Mouse (Mus musculus): ENCODE measurements at regions not wholly inside any gene's neighbourhood (a gene's known extent, or its start where the extent isn't known, plus 50 kb on each side); places are given as distances from the start of the nearest gene placed in this dataset.

DNA sequence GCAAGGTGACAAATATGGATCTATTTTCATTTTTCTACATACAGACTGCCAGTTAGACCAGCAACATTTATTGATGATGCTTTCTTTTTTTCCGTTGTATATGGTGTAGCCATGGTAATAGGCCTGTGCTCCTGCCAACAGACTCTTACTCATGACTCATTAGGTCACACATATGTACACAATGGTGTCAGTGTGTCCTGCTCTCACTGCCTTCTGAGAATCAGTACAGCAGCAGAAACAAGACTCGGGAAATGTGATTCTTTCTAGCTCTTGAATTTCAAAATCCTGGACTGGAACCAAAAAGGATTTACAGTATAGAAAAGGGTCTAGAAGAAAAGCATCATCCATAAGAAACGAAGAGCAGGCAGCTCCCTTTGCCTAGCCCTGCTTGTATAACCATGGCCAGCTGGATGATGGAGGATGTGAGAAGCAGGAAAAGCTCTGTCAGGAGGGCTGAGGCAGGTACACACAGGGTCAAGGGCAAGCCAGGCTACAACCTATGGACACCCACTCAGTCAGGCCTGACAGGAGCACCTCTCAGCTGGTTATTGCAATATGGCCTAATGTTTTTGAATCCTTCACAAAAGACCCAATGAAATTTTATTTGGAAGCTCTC is 132.2 kb downstream of the Tmem17 start:
- DNase-seq (ENCODE audit: low spot score): no peak

- no peak for DNase-seq (ENCODE audit: low spot score)
Observed at GRCm38 (mm10) chr11:22644877-22645276, 133.0 kb downstream of the Tmem17 start.

DNA sequence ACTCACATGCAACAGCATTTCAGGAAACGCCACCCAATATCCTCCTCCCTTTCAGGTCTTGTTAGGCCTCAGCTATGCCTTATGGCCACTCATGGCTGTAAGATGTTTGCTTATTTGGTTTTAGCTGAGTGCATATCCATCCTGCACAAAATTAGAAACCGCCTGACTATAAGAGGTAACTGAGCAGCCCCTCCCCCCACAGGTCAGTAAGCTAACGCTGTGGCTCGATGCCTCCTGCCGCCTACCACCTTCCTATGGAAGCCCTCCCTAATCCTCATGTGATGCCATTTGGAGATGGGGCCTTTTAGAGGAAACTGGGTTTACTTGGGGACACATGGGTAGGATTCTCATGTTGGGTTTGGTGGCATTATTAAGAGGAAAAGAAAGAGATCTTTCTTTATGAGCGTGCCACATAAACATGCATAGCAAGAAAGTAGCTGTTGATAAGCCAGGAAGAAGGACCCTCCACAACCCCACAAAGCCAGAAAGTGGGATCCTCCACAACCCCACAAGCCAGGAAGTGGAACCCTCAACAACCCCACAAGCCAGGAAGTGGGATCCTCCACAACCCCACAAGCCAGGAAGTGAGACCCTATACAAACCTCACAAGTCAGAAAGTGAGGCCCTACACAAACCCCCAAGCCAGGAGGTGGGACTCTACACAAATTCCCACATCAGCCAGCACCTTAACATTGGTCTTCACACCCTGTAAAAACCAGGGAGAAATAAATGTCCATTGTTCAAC is 134.5 kb downstream of the Tmem17 start:
- DNase-seq (ENCODE audit: low spot score): no peak

- DNase-seq (ENCODE audit: low spot score): no peak
Observed at GRCm38 (mm10) chr11:22648275-22648674, 136.4 kb downstream of the Tmem17 start.

DNA sequence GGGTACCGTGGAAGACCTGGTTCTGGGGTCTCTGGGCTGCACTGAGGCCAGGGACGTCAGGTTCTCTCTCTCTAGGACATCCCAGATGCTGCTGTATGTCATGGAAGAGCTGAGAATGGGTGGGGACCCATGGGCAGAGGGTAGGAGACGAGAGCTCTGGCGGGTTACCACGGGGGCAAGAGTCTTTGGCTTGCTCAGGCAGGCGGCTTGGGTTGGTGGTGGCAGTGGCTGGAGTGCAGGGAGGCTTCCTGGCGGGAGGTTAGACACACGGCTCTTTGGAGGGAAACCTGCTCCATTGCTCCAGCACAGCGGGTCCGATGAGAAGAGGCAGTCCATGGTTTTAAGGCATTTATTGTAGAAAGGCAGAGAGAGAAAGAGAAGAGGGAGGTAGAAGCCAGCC is 138.9 kb downstream of the Tmem17 start:
- no peak for DNase-seq (ENCODE audit: low spot score)

- DNase-seq (ENCODE audit: low spot score): no peak
Observed at GRCm38 (mm10) chr11:22651313-22651712, 139.4 kb downstream of the Tmem17 start.

- no peak for DNase-seq (ENCODE audit: low spot score)
Observed at GRCm38 (mm10) chr11:22651911-22652310, 140.0 kb downstream of the Tmem17 start.

GRCm38 (mm10) chr11:22652931-22653330 is 141.0 kb downstream of the Tmem17 start:
- no peak for DNase-seq (ENCODE audit: low spot score)

DNA sequence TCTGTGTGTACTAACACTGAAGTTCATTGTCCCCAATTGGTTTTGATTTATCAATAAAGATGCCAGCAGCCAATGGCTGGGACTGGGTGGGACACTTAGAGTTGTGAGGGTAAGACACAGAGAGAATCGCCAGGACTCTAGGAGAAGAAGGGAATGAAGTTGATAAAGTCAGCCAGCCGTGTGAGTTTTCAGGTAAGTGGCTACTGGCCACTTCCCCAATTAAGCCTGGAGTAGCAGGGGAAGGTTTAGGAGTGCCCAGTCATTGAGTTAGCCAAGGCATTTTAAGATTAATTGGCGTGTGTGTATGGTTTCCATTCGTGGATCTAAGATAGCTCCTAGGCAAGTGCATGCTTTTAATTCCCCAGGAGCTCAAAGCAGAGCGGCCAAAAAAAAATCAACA is 141.5 kb downstream of the Tmem17 start:
- no peak for DNase-seq (ENCODE audit: low spot score)

GRCm38 (mm10) chr11:22657635-22658034 is 145.7 kb downstream of the Tmem17 start:
- DNase-seq (ENCODE audit: low spot score): no peak

DNA sequence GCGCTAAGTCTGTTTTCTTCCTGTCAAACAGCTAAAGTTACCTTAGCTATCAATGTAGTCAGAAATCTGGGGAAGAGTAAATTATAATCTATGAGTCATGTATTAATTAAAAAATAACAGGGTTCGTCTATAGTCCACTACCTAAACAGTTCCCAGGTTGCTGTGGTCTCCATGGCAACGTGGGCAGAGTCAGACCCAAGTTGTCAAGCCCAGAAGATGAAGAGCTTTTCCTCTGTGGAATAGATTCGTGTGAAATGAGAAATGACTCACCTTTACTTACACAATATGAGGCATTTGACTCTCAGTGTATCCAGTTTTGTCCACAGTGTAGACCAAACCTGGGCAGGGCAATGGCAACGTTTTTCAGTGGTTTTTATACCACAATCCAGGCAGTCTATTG is 149.2 kb downstream of the Tmem17 start:
- DNase-seq (ENCODE audit: low spot score): no peak

- DNase-seq (ENCODE audit: low spot score): no peak
Observed at GRCm38 (mm10) chr11:22661713-22662551, 150.0 kb downstream of the Tmem17 start.

GRCm38 (mm10) chr11:22665978-22666377 is 154.1 kb downstream of the Tmem17 start:
- no peak for DNase-seq (ENCODE audit: low spot score)

- no peak for DNase-seq (ENCODE audit: low spot score)
Observed at GRCm38 (mm10) chr11:22666378-22666777, 154.5 kb downstream of the Tmem17 start.

DNA sequence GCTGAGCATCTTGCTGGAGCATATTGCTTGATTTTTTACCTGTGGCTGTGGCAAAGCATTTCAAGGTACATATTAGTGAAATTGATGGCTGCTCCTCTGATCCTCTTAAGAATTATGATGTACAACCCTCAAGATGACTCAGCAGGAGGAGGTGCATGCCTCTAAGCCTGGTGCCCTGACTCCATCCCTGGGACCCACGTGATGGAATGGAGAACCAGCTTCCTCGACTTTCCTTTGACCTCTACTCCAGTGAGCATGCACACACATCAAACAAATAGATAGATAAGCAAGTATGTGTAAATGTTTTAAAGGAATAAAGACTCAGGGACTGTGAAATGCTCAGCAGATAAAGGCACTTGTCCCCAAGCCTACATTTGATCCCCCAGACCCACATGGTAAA is 156.3 kb downstream of the Tmem17 start:
- no peak for DNase-seq (ENCODE audit: low spot score)

DNA sequence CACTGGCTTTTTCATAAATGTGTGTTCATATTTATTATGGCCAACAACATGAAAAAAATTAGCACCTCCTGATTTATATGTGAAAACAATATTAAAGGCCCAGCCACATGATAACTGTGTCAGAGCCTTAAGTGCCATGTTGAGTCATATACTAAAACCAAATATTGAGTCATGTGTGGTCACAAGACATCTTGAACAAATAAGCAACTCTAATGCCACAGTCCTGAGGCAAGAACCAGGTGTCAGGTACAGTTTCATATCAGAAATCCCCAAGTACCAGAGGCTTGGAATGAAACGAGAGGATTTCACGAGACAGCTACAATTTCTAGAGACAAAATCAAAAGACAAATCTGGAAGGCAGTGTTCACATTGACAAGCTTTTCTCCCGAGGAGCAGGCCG is 157.4 kb downstream of the Tmem17 start:
- no peak for DNase-seq (ENCODE audit: low spot score)

- DNase-seq (ENCODE audit: low spot score): no peak
Observed at GRCm38 (mm10) chr11:22671791-22672490, 160.1 kb downstream of the Tmem17 start.

- no peak for DNase-seq (ENCODE audit: low spot score)
Observed at GRCm38 (mm10) chr11:22675047-22675446, 163.2 kb downstream of the Tmem17 start.

GRCm38 (mm10) chr11:22675754-22676153 is 163.9 kb downstream of the Tmem17 start:
- no peak for DNase-seq (ENCODE audit: low spot score)

DNA sequence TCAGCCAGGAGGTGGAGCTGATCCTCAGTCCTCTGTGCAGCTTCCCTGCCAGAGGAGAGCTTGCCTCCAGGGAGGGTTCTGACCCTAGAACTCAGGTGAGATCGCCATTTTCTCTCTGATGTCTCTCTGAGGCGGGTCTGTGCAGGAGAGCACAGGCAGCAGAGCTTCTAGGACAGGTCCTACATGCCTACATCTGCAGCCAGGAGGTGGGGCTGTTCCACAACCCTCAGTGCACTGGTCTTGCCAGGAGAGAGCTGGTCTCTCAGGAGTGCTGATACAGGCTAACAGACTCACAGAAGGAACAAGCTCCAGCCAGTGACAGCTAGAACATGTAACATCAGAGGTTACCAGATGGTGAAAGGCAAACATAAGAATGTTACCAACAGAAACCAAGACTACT is 165.4 kb downstream of the Tmem17 start:
- DNase-seq (ENCODE audit: low spot score): no peak

DNA sequence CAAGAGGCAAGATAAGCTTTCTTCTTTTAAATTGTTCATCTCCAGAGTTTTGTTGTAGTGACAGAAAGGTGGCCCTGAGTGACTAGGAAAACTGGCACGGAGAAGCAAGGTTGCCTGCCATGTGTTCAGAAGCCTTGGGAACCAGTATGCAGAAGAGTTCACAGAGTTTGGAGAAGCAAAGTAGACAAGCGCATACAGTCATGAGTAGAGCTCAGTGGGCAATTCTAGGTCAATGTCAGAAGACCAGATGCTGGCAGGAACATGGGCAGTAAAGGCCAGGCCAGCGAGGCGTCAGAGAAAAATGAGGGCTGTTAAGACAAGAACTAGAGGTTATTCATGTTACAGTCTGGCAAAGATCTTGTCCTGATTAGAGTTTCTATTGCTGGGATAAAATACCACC is 172.7 kb downstream of the Tmem17 start:
- DNase-seq (ENCODE audit: low spot score): no peak

- no peak for DNase-seq (ENCODE audit: low spot score)
Observed at GRCm38 (mm10) chr11:22690829-22691228, 169.9 kb downstream of the B3gnt2 start.

Data from urinary bladder, postnatal 25 days (tissue).